Mouse (Mus musculus) neural tube, embryonic 10.5 days (tissue): ENCODE measurements at regions not wholly inside any gene's neighbourhood (a gene's known extent, or its start where the extent isn't known, plus 50 kb on each side); places are given as distances from the start of the nearest gene placed in this dataset.
A peak's percentile ranks its signal among the peaks of the same experiment; 100 is the strongest.

Source experiments
- DNase-seq: peaks from one replicate; pipeline ENCODE4 v3.0.0-alpha.2; 2017; ENCODE audit warnings: low spot score; ENCODE audit errors: extremely low spot score

GRCm38 (mm10) chr2:170258367-170258766, 110.5 kb upstream of the Zfp217 start:
- no peak for DNase-seq

DNA sequence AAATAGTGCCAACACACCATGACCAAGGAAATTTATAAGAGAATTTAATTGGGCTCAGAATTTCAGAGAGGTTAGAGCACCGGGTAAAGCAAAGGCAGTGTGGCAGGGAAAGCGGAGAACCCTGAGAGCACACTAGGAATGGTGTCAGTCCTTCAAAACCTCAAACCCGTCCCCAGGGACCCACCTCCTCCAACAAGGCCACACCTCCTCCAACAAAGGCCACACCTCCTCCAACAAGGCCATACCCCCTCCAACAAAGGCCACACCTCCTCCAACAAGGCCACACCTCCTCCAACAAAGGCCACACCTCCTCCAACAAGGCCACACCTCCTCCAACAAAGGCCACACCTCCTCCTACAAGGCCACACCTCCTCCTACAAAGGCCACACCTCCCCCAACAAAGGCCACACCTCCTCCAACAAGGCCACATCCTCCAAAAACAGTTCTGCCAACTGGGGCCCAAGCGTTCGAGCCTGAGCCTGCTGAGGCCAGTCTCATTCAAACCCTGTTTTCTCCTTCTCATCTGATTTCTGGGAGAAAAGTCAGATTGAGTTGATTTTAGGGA, 109.8 kb upstream of the Zfp217 start:
- no peak for DNase-seq

DNA sequence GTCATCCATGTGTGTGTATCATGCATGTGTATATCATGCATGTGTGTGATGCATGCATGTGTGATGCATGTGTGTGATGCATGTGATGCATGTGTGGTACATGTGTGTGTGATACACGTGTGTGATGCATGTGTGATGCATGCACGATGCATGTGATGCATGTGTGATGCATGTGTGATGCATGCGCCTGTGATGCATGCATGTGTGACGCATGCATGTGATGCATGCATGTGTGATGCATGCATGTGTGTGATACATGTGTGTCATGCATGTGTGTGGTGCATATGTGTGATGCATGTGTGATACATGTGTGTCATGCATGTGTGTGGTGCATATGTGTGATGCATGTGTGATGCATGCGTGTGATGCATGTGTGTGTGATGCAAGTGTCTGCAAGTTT, 108.1 kb upstream of the Zfp217 start:
- DNase-seq, result no peak

GRCm38 (mm10) chr2:170255533-170255932, 107.6 kb upstream of the Zfp217 start:
- DNase-seq, result no peak

- no peak for DNase-seq
Measured at GRCm38 (mm10) chr2:170253681-170254440, 106.0 kb upstream of the Zfp217 start.

- no peak for DNase-seq
Measured at GRCm38 (mm10) chr2:170252255-170253034, 104.5 kb upstream of the Zfp217 start.

DNA sequence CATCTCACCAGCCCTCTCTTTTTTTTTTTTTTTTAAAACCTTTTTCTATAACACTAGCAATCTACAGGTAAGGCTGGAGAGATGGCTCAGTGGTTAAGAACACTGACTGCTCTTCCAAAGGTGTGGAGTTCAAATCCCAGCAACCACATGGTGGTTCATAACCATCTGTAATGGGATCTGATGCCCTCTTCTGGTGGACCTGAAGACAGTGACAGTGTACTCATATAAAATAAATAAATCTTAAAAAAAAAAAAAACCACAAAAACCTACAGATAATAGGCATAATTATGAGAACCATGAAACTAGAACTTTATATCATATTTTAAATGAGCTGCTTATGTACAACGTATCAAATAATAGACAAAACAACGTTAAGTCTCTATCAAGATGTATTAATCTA, 102.8 kb upstream of the Zfp217 start:
- DNase-seq, result no peak

- no peak for DNase-seq
Measured at GRCm38 (mm10) chr2:170247702-170248445, 100.0 kb upstream of the Zfp217 start.

- no peak for DNase-seq
Measured at GRCm38 (mm10) chr2:170245637-170246341, 97.9 kb upstream of the Zfp217 start.

DNA sequence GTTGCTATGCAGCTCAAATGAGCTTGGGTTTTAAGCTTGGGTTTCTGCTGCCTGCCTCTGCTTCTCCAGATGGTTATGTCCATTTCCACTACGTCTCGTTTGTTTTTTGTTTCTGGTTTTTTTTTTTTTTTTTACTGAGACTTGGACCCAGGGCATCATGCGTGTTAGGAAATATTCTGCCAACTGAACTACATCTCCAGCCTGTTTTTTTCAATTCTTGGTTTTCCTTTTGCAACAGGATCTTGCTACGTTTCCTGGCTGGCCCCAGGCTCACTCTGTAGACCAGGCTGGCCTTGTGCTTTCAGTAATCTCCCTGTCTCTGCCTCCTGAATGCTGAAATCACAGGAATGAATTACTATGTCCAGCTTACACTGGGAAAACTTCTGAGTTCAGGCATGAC, 96.2 kb upstream of the Zfp217 start:
- no peak for DNase-seq

- DNase-seq, result no peak
Measured at GRCm38 (mm10) chr2:170237959-170238358, 90.1 kb upstream of the Zfp217 start.

DNA sequence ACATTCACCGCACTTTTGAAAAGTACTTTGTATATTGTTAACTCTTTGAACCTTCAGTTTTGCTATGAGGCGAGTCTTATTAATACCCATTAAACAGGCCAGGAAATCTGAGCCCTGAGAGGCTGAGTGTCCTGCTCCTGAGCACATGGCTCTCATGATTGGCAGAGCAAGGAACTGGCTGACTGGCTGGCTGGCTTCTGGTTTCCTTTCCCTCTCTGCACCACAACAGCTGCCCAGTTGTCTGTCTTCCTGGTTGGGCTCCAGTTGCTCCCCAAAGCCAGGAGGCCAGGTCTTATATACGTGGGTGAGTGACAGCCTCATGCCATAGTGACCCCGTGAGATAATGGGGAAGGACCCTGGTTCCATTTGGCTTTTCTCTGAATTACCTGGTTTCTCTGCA, 85.5 kb upstream of the Zfp217 start:
- no peak for DNase-seq

- no peak for DNase-seq
Measured at GRCm38 (mm10) chr2:170229461-170230080, 81.7 kb upstream of the Zfp217 start.

DNA sequence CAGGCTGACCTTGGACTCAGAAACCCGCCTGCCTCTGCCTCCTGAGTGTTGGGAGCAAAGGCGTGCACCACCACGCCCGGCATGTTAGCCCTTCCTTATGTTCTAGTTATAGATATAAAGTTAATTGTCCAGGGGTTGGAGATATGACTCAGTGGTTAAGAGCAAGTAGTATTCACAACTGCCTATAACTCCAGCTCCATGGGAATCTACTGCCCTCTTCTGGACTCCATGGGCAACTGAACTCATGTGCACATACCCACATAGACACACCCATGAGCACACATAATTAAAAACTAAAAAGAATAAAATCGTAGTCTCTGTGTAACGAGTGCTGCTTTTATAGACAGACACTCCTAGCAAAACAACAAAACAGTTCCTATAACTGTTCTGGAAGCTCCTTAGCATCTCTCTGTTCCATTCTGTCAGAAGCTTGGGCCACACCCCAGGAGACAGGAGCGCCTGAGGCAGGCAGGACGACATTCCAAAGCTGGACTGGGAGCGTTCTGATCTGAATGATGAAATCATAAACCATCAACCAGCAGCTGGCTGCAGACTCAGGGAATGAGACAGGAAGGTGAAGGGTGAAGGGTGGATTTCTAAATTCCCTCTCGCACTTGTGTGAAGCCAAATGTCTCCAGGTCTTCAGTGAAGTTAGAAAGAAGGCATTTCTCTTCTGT, 80.6 kb upstream of the Zfp217 start:
- no peak for DNase-seq

DNA sequence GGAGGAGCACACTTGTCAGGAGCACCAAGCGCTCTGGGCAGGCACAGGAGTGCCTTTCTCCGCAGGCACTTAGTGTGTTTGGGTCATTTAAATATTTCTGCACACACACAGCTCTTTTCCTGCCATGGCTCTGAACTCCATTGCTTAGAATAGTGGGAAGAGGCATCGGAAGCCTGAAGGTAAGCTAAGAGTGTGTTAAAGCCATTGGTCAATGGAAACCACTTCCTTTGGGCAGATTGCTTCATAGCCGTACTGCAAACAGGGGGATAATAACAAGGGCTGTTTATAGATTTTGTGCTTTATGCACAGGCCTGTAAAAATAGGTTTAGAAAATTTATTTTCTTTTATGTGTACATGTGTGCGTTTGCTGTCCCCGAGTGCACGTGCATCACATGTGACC, 76.0 kb upstream of the Zfp217 start:
- no peak for DNase-seq

DNA sequence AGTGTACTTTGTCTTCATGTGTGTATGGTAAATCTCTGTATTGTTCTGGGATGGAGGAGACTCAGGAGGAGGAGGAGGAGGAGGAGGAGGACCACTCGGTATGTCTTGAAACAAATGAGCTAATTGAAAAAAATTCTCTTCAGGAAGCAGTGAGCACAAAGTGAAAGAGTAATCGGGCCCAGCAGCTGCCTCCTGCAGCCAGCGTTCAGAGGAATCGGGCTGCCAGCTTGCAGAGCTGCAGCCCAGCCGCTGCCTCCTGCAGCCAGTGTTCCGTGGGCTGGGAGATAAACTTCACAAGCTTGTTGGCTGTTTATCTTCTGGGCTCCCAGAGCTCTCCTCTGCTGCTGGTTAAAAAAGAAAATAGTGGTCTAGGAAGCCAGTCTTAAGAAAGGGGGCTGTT, 74.9 kb upstream of the Zfp217 start:
- DNase-seq, result no peak

GRCm38 (mm10) chr2:170221994-170222535, 74.2 kb upstream of the Zfp217 start:
- DNase-seq, result no peak

- DNase-seq, result peak; percentile 69
Measured at GRCm38 (mm10) chr2:170220871-170221369, 73.0 kb upstream of the Zfp217 start.

- DNase-seq, result peak; percentile 56
Measured at GRCm38 (mm10) chr2:170220443-170220842, 72.5 kb upstream of the Zfp217 start.
